Mouse (Mus musculus): ENCODE data around the gene Bod1.

- peak; percentile 23; the same call in 1 of the 2 replicates for TF ChIP-seq CTCF (IDR thresholded peaks at IDR 0.05; ENCODE audit: low read depth)
- no peak for TF ChIP-seq EP300 (IDR thresholded peaks at IDR 0.05; ENCODE audit: low read depth)
Observed at GRCm38 (mm10) chr11:31664186-31664585, 7.5 kb downstream of the Bod1 start.

All from liver, embryonic 14.5 days (tissue).